Mouse (Mus musculus) olfactory bulb, adult 2 months (tissue): Measurements from ENCODE around the gene Inpp5d. TPM values are rescaled to one million over a fixed set of nuclear protein-coding genes. Genes with fewer than 3 reads are reported as not detected.

Experiments used
- H3K27ac ChIP-seq: fragments of 200-500 bp; 2 replicates; pipeline ENCODE4 v1.5.1; 2012; ENCODE audit warnings: low read depth, low read length; ENCODE audit not compliant: insufficient read depth
- H3K4me1 ChIP-seq: fragments of 200-500 bp; 2 replicates; pipeline ENCODE4 v1.6.1; 2012; ENCODE audit warnings: low read length; ENCODE audit not compliant: control insufficient read depth, insufficient read depth
- H3K4me3 ChIP-seq: fragments of 200-500 bp; 2 replicates; pipeline ENCODE4 v1.5.1; 2012; ENCODE audit warnings: mild to moderate bottlenecking, low read depth, low read length, moderate library complexity; ENCODE audit not compliant: insufficient read depth
- CTCF ChIP-seq: fragments of 200-500 bp; IDR thresholded peaks from 2 replicates; pipeline ENCODE4 v1.5.1; 2012; ENCODE audit warnings: low read depth, mild to moderate bottlenecking, low read length, moderate library complexity; ENCODE audit not compliant: insufficient read depth
- POLR2A ChIP-seq: fragments of 200-500 bp; IDR thresholded peaks from 2 replicates; pipeline ENCODE4 v1.6.1; 2012; ENCODE audit warnings: mild to moderate bottlenecking, low read depth, low read length, moderate library complexity; ENCODE audit not compliant: insufficient read depth
- WGBS: fragments of 180-500 bp; shearing (Covaris S2); methylation state at CpG from one replicate; pipeline ENCODE4 v1.1.7; 2018; 5-methylcytosine and 5-hydroxymethylcytosine counted together
- polyA plus RNA-seq: library from polyadenylated mRNA; stranded (reverse); fragments of >200 nt; gene quantifications from 2 replicates; pipeline ENCODE4 v1.2.4, GENCODE M21; 2012; ENCODE audit warnings: low replicate concordance; ENCODE audit not compliant: missing spikeins, insufficient read depth, insufficient read length

Gene Inpp5d
- polyA plus RNA-seq, 1 experiment: not detected

GRCm38 (mm10) chr1:87658485-87658884, 38.4 kb downstream of the Inpp5d start:
- 99% methylated on average over 2 of the region's 2 CpGs for WGBS
- TF ChIP-seq POLR2A (no peak), CTCF (no peak)
- H3K27ac ChIP-seq: no peak overlapping the region

GRCm38 (mm10) chr1:87658937-87659617, 39.0 kb downstream of the Inpp5d start:
- Histone ChIP-seq H3K4me3 (no peak overlapping the region), H3K27ac (no peak overlapping the region), H3K4me1 (no peaks in the 10 kb centered on the region)
- no peak for TF ChIP-seq CTCF
- 82% methylated on average over 8 of the region's 8 CpGs for whole genome bisulfite sequencing

More at GRCm38 (mm10) chr1:87658485-87658884, 38.4 kb downstream of the Inpp5d start:
- H3K4me1 ChIP-seq: no peaks in the 10 kb centered on the region
- H3K4me3 ChIP-seq: no peak overlapping the region

- Histone ChIP-seq H3K4me3 (no peak overlapping the region), H3K4me1 (no peaks in the 10 kb centered on the region), H3K27ac (no peak overlapping the region)
- WGBS: 90% methylated on average over 4 of the region's 4 CpGs
- no peak for TF ChIP-seq CTCF
- TF ChIP-seq POLR2A: no peak
Measured at GRCm38 (mm10) chr1:87659618-87659960, 39.5 kb downstream of the Inpp5d start.

GRCm38 (mm10) chr1:87660740-87661139, 40.6 kb downstream of the Inpp5d start:
- no peaks in the 10 kb centered on the region for H3K4me1 ChIP-seq
- TF ChIP-seq POLR2A (no peak), CTCF (no peak)
- no peak overlapping the region for H3K4me3 ChIP-seq
- H3K27ac ChIP-seq: no peak overlapping the region
- WGBS: 80% methylated on average over 1 of the region's 1 CpGs

- TF ChIP-seq POLR2A: no peak
- TF ChIP-seq CTCF: no peak
- Histone ChIP-seq H3K4me3 (no peak overlapping the region), H3K4me1 (no peaks in the 10 kb centered on the region), H3K27ac (no peak overlapping the region)
- 69% methylated on average over 2 of the region's 2 CpGs for WGBS
Measured at GRCm38 (mm10) chr1:87663992-87664391, 43.9 kb downstream of the Inpp5d start.

- Histone ChIP-seq H3K4me3 (no peak overlapping the region), H3K27ac (no peak overlapping the region), H3K4me1 (no peaks in the 10 kb centered on the region)
- TF ChIP-seq CTCF: no peak
- 71% methylated on average over 1 of the region's 1 CpGs for WGBS
Measured at GRCm38 (mm10) chr1:87667006-87667405, 46.9 kb downstream of the Inpp5d start.

- no peak overlapping the region for H3K4me3 ChIP-seq
- no peaks in the 10 kb centered on the region for H3K4me1 ChIP-seq
- TF ChIP-seq POLR2A: no peak
- TF ChIP-seq CTCF: no peak
- WGBS: 96% methylated on average over 7 of the region's 7 CpGs
- H3K27ac ChIP-seq: no peak overlapping the region
Measured at GRCm38 (mm10) chr1:87668300-87668699, 48.2 kb downstream of the Inpp5d start.

GRCm38 (mm10) chr1:87671483-87671882, 51.4 kb downstream of the Inpp5d start:
- 71% methylated on average over 4 of the region's 4 CpGs for WGBS
- no peaks in the 10 kb centered on the region for H3K4me1 ChIP-seq
- TF ChIP-seq POLR2A (no peak), CTCF (no peak)
- no peak overlapping the region for H3K4me3 ChIP-seq
- H3K27ac ChIP-seq: no peak overlapping the region

GRCm38 (mm10) chr1:87673822-87674604, 53.9 kb downstream of the Inpp5d start:
- no peak for TF ChIP-seq POLR2A
- TF ChIP-seq CTCF: no peak
- 74% methylated on average over 9 of the region's 9 CpGs for WGBS
- no peak overlapping the region for H3K27ac ChIP-seq
- no peak overlapping the region for H3K4me3 ChIP-seq
- no peaks in the 10 kb centered on the region for H3K4me1 ChIP-seq

- no peak for TF ChIP-seq CTCF
- no peak for TF ChIP-seq POLR2A
- Histone ChIP-seq H3K4me1 (no peaks in the 10 kb centered on the region), H3K4me3 (no peak overlapping the region), H3K27ac (no peak overlapping the region)
- 89% methylated on average over 6 of the region's 6 CpGs for WGBS
Measured at GRCm38 (mm10) chr1:87676006-87676405, 55.9 kb downstream of the Inpp5d start.
